Mouse (Mus musculus) small intestine, adult 2 months (tissue): ENCODE measurements around the gene C2cd4c. TPM values are rescaled to one million over a fixed set of nuclear protein-coding genes. Genes with fewer than 3 reads are reported as not detected.

Experiments
- H3K27ac ChIP-seq: fragments of 200-500 bp; 2 replicates; pipeline ENCODE4 v1.5.1; 2012; ENCODE audit warnings: low read depth, low read length, control low read depth, inconsistent platforms; ENCODE audit not compliant: insufficient read depth
- H3K27me3 ChIP-seq: fragments of 200-500 bp; 2 replicates; pipeline ENCODE4 v1.6.1; 2012; ENCODE audit warnings: mild to moderate bottlenecking, moderate library complexity, low read length, inconsistent platforms; ENCODE audit not compliant: control insufficient read depth, insufficient read depth
- H3K36me3 ChIP-seq: fragments of 200-500 bp; 2 replicates; pipeline ENCODE4 v1.6.1; 2012; ENCODE audit warnings: mild to moderate bottlenecking, low read length, control low read depth, inconsistent platforms; ENCODE audit not compliant: control insufficient read depth, insufficient read depth
- H3K4me1 ChIP-seq: fragments of 200-500 bp; 2 replicates; pipeline ENCODE4 v1.6.1; 2012; ENCODE audit warnings: low read length, inconsistent platforms, mixed read lengths; ENCODE audit not compliant: control insufficient read depth, insufficient read depth, insufficient read length
- H3K4me3 ChIP-seq: fragments of 200-500 bp; 2 replicates; pipeline ENCODE4 v1.5.1; 2012; ENCODE audit warnings: low read depth, mild to moderate bottlenecking, control low read depth, inconsistent platforms, low read length, moderate library complexity
- CTCF ChIP-seq: fragments of 200-500 bp; IDR thresholded peaks from 2 replicates; pipeline ENCODE4 v1.5.1; 2012; ENCODE audit warnings: low read depth, mild to moderate bottlenecking, control low read depth, inconsistent platforms, low read length, moderate library complexity, mixed read lengths; ENCODE audit not compliant: insufficient replicate concordance, insufficient read length; ENCODE audit errors: extremely low read depth
- POLR2A ChIP-seq: fragments of 200-500 bp; IDR thresholded peaks from 2 replicates; pipeline ENCODE4 v1.6.1; 2012; ENCODE audit warnings: low read depth, mild to moderate bottlenecking, control low read depth, inconsistent platforms, low read length, moderate library complexity
- WGBS: fragments of 180-500 bp; shearing (Covaris S2); methylation state at CpG from one replicate; pipeline ENCODE4 v1.1.7; 2018; 5-methylcytosine and 5-hydroxymethylcytosine counted together
- polyA plus RNA-seq: library from polyadenylated mRNA; depleted of rRNA; stranded (reverse); fragments of >200 nt; gene quantifications from 2 replicates; pipeline ENCODE4 v1.2.3, GENCODE M21; 2012; rRNA removed

Gene C2cd4c
- polyA plus RNA-seq, 1 experiment: 1.0 TPM

GRCm38 (mm10) chr10:79569921-79570320 is 43.9 kb downstream of the C2cd4c start:
- no peaks in the 10 kb centered on the region for H3K36me3 ChIP-seq
- no peaks in the 10 kb centered on the region for H3K4me1 ChIP-seq
- 86% methylated on average over 5 of the region's 5 CpGs for WGBS
- no peak overlapping the region for H3K4me3 ChIP-seq
- TF ChIP-seq CTCF: no peak
- no peak for TF ChIP-seq POLR2A
- H3K27ac ChIP-seq: no peak overlapping the region
- no peaks in the 10 kb centered on the region for H3K27me3 ChIP-seq

GRCm38 (mm10) chr10:79559716-79560115 is 54.1 kb downstream of the C2cd4c start:
- no peak for TF ChIP-seq POLR2A
- no peak for TF ChIP-seq CTCF
- Histone ChIP-seq H3K27me3 (no peaks in the 10 kb centered on the region), H3K4me3 (no peak overlapping the region), H3K4me1 (peaks cover 4% of the 10 kb centered on the region; the same call in 1 of the 2 replicates), H3K36me3 (no peaks in the 10 kb centered on the region), H3K27ac (no peak overlapping the region)
- 82% methylated on average over 2 of the region's 2 CpGs for WGBS

GRCm38 (mm10) chr10:79557496-79557895 is 56.3 kb downstream of the C2cd4c start:
- peaks cover 16% of the 10 kb centered on the region for H3K4me1 ChIP-seq
- H3K4me3 ChIP-seq: no peak overlapping the region
- H3K27me3 ChIP-seq: no peaks in the 10 kb centered on the region
- no peaks in the 10 kb centered on the region for H3K36me3 ChIP-seq
- H3K27ac ChIP-seq: no peak overlapping the region
- TF ChIP-seq CTCF (no peak), POLR2A (no peak)
- WGBS: 85% methylated on average over 5 of the region's 5 CpGs

GRCm38 (mm10) chr10:79556951-79557350 is 56.9 kb downstream of the C2cd4c start:
- Histone ChIP-seq H3K4me1 (peaks cover 16% of the 10 kb centered on the region), H3K36me3 (no peaks in the 10 kb centered on the region), H3K4me3 (no peak overlapping the region), H3K27ac (no peak overlapping the region), H3K27me3 (no peaks in the 10 kb centered on the region)
- 91% methylated on average over 5 of the region's 5 CpGs for WGBS
- TF ChIP-seq CTCF (no peak), POLR2A (no peak)

Other genes with a start within 250 kb of the C2cd4c start
- gene Vmn2r83, start 145.3 kb downstream of the C2cd4c start, polyA plus RNA-seq: not detected in 2 replicates
- gene Plpp2, start 80.2 kb downstream of the C2cd4c start, polyA plus RNA-seq: 216 and 451 TPM in 2 replicates
- gene Mier2, start 58.8 kb downstream of the C2cd4c start, polyA plus RNA-seq: 61.5 and 89.9 TPM in 2 replicates
- not detected in 2 replicates for gene Theg, start 26.7 kb downstream of the C2cd4c start, polyA plus RNA-seq
- 1.6 TPM in 2 replicates for gene Shc2, start 23.9 kb upstream of the C2cd4c start, polyA plus RNA-seq
- not detected in 2 replicates for gene Odf3l2, start 31.7 kb upstream of the C2cd4c start, polyA plus RNA-seq
- gene Madcam1, start 50.5 kb upstream of the C2cd4c start, polyA plus RNA-seq: 9.9 and 20.7 TPM in 2 replicates
- gene Tpgs1, start 55.3 kb upstream of the C2cd4c start, polyA plus RNA-seq: 76.0 and 138 TPM in 2 replicates
- gene Cdc34, start 68.2 kb upstream of the C2cd4c start, polyA plus RNA-seq: 101 and 163 TPM in 2 replicates
- gene Gzmm, start 75.0 kb upstream of the C2cd4c start, polyA plus RNA-seq: 0.11 and 0.52 TPM in 2 replicates
- 1,266 and 1,465 TPM in 2 replicates for gene Bsg, start 90.5 kb upstream of the C2cd4c start, polyA plus RNA-seq
- gene Hcn2, start 102.6 kb upstream of the C2cd4c start, polyA plus RNA-seq: 8.3 and 19.2 TPM in 2 replicates
- gene Polrmt, start 132.6 kb upstream of the C2cd4c start, polyA plus RNA-seq: 38.7 and 50.0 TPM in 2 replicates
- not detected in 2 replicates for gene Fgf22, start 141.1 kb upstream of the C2cd4c start, polyA plus RNA-seq
- gene Rnf126, start 152.9 kb upstream of the C2cd4c start, polyA plus RNA-seq: 130 and 222 TPM in 2 replicates
- gene Fstl3, start 163.2 kb upstream of the C2cd4c start, polyA plus RNA-seq: 16.0 and 19.6 TPM in 2 replicates
- gene Prss57, start 176.9 kb upstream of the C2cd4c start, polyA plus RNA-seq: 0.24 and 0.67 TPM in 2 replicates
- 13.0 and 24.0 TPM in 2 replicates for gene Palm, start 179.5 kb upstream of the C2cd4c start, polyA plus RNA-seq
- gene Misp, start 207.0 kb upstream of the C2cd4c start, polyA plus RNA-seq: 141 and 347 TPM in 2 replicates
- gene Ptbp1, start 240.4 kb upstream of the C2cd4c start, polyA plus RNA-seq: 150 and 285 TPM in 2 replicates